Mouse (Mus musculus): ENCODE results near the gene Ap2a2. TPM values are rescaled to one million over a fixed set of nuclear protein-coding genes. Genes with fewer than 3 reads are reported as not detected.
"Not testable (repeated sequence)": the region's sequence is repeated elsewhere in the genome, so short reads cannot be mapped to it uniquely, and the experiment has no call there.

Gene Ap2a2
- polyA plus RNA-seq, 1 experiment = 58.1 TPM

DNA sequence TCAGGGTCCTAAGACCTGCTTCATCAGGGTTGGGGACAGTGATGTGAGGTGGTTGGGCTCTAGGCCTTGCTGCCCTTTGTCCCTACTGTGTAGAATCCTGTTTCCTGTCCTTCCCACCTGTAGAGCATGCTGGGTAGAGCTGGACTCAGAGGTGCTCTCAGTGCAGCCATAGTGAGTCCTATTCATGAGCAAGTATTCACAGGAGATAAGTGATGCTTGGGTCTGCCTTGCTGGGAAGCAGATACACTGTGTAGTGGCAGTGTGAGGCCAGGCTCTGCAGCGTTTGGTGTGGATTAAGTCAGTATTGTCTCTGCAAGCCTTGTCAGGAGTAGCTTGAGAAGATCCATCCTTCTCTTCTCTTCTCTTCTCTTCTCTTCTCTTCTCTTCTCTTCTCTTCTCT lies 23.9 kb downstream of the Ap2a2 start:
- TF ChIP-seq POLR2A (IDR thresholded peaks at IDR 0.05; ENCODE audit: borderline replicate concordance, extremely low read depth, low read depth, low read length) (no peak), CTCF (IDR thresholded peaks at IDR 0.05; ENCODE audit: insufficient read depth, low read length) (no peak)
- WGBS = 89% methylated on average over 1 of the region's 1 CpGs

DNA sequence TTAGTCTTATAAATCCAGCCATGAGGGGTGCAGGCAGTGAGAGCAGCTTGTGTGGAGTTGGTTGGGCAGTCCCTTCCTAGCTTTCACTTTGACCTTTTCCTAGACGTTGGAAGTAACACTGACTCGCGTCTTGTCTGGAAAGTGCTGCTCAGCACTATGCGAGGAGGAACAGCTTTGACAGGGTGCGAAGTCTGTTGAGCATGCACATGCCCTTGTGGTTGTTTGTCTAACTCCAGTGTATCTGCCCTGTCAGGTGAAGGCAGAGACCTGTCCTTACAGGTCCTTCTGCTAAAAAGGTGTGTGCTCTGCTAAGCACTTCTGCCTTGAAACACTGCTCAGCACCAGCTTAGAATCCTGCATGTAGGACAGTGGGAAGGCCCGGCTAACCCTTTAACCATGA lies 26.9 kb downstream of the Ap2a2 start:
- 71% methylated on average over 6 of the region's 6 CpGs for WGBS
- DNase-seq = no peak
- Histone ChIP-seq H3K4me1 (ENCODE audit: control insufficient read depth, insufficient read depth, low read length) (no peaks in the 10 kb centered on the region), H3K4me3 (replicated peaks; ENCODE audit: extremely low read depth, low read depth, low read length) (no peak overlapping the region)
- TF ChIP-seq CTCF (IDR thresholded peaks at IDR 0.05; ENCODE audit: insufficient read depth, low read length) (no peak), POLR2A (IDR thresholded peaks at IDR 0.05; ENCODE audit: borderline replicate concordance, extremely low read depth, low read depth, low read length) (no peak)

More for the DNA sequence above, 23.9 kb downstream of the Ap2a2 start:
- Histone ChIP-seq H3K4me3 (replicated peaks; ENCODE audit: extremely low read depth, low read depth, low read length) (no peak overlapping the region), H3K4me1 (ENCODE audit: control insufficient read depth, insufficient read depth, low read length) (no peaks in the 10 kb centered on the region; the same call in 1 of the 2 replicates)
- DNase-seq = no peak

DNA sequence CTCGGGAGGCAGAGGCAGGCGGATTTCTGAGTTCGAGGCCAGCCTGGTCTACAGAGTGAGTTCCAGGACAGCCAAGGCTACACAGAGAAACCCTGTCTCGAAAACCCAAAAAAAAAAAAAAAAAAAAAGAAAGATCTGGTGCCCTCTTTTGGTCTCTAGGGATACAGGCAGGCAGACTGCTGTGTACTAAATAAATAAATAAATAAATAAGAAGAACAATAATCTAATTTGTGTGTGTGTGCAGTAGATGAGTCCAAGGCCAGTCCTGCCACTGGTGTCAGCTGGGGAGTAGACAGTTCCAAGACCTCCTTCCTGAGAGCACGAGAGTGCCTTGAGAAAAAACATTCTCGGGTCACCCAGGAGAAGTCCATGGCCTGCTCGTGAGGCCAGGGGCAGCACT lies 28.3 kb downstream of the Ap2a2 start:
- H3K4me1 ChIP-seq (ENCODE audit: control insufficient read depth, insufficient read depth, low read length); DNase-seq; H3K4me3 ChIP-seq (replicated peaks; ENCODE audit: extremely low read depth, low read depth, low read length): not testable (repeated sequence)
- 93% methylated on average over 6 of the region's 7 CpGs for WGBS

DNA sequence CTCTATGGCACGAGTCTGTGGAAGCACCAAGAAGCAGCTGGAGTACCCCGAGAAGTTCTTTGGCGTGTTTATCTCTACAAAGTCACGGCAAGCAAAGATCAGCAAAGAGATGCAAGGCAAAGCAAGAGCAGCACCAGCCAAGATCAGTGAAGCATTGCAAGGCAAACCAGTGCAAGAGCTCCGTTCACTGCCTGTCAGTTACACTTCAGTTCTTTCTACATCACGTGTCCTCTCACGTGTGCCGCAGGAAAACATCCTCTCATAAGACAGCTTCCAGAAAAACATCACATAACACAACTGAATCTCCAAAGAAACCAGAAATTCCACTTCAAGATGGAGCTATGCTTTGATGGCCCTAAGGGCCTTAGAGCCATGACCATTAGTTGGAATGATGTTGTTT lies 29.0 kb downstream of the Ap2a2 start:
- DNase-seq = no peak
- TF ChIP-seq POLR2A (IDR thresholded peaks at IDR 0.05; ENCODE audit: borderline replicate concordance, extremely low read depth, low read depth, low read length) (no peak), CTCF (IDR thresholded peaks at IDR 0.05; ENCODE audit: insufficient read depth, low read length) (no peak)
- Histone ChIP-seq H3K4me1 (ENCODE audit: control insufficient read depth, insufficient read depth, low read length) (no peaks in the 10 kb centered on the region), H3K4me3 (replicated peaks; ENCODE audit: extremely low read depth, low read depth, low read length) (no peak overlapping the region)
- 94% methylated on average over 8 of the region's 8 CpGs for WGBS

DNA sequence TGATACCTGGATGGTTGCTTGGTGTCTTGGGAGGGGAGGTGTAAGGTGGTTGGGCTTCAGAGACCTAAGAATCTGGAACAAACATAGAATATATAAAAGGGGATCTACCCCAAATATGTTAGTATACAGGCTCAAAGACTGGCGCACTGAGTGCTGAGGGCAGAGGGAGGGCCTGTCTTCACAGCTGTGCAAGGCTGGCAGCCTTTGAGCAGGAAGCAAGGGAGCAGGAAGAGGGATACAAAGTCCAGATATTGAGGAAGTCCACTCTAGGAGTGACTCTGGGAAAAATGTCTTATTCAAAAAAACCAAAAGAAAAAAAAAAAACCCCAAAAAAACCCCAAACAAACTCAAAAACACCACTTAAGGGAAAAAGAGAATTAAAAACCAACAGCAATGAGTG lies 30.1 kb downstream of the Ap2a2 start:
- no peak for TF ChIP-seq POLR2A (IDR thresholded peaks at IDR 0.05; ENCODE audit: borderline replicate concordance, extremely low read depth, low read depth, low read length)
- no peak for TF ChIP-seq CTCF (IDR thresholded peaks at IDR 0.05; ENCODE audit: insufficient read depth, low read length)
- Histone ChIP-seq H3K4me1 (ENCODE audit: control insufficient read depth, insufficient read depth, low read length) (no peaks in the 10 kb centered on the region), H3K4me3 (replicated peaks; ENCODE audit: extremely low read depth, low read depth, low read length) (no peak overlapping the region)
- no peak for DNase-seq
- 42% methylated on average over 1 of the region's 1 CpGs for WGBS

DNA sequence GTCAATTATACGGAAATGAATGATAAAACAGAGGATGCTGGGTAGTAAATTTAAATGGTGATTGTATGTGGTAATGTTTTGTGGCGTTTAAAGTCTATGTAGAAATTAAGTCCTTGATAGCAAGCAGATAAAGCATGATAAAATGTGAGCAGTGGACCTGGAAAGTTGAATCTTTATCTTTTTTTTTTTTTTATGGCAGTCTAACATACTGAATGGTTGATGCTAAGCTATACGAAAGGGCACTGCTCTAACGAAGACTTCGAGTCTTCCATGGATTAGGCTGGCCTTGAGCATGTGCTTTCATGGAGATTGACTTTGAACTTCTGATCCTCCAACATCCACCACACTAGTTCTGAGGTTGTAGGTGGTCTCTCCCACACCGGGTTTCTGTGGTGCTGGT lies 31.1 kb downstream of the Ap2a2 start:
- no peak overlapping the region for H3K4me3 ChIP-seq (replicated peaks; ENCODE audit: extremely low read depth, low read depth, low read length)
- DNase-seq = no peak
- H3K4me1 ChIP-seq (ENCODE audit: control insufficient read depth, insufficient read depth, low read length) = no peaks in the 10 kb centered on the region
- no peak for TF ChIP-seq POLR2A (IDR thresholded peaks at IDR 0.05; ENCODE audit: borderline replicate concordance, extremely low read depth, low read depth, low read length)
- no peak for TF ChIP-seq CTCF (IDR thresholded peaks at IDR 0.05; ENCODE audit: insufficient read depth, low read length)
- WGBS = 84% methylated on average over 6 of the region's 6 CpGs

DNA sequence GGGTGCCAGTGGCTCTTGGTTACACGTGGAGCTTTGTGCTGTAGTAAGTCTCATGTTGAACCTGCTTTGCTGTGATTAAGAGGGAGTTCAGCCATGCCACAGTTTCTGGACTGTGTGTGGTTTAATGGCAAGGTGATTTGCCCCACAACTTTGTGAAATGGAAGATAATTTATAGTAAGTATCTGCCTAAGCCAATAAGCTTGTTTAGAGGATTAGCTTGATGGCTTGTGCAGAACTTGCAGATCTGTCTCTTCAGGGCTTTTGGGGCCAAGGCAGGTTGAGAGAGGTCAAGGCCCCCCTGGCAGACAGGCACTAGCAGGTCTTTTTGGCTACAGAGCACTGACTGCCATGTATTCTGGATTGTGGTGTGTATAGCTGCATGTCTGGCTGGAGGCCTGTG lies 35.0 kb downstream of the Ap2a2 start:
- WGBS = 75% methylated on average over 1 of the region's 1 CpGs
- TF ChIP-seq POLR2A (IDR thresholded peaks at IDR 0.05; ENCODE audit: borderline replicate concordance, extremely low read depth, low read depth, low read length) = no peak
- no peak for TF ChIP-seq CTCF (IDR thresholded peaks at IDR 0.05; ENCODE audit: insufficient read depth, low read length)
- Histone ChIP-seq H3K4me3 (replicated peaks; ENCODE audit: extremely low read depth, low read depth, low read length) (no peak overlapping the region), H3K4me1 (ENCODE audit: control insufficient read depth, insufficient read depth, low read length) (no peaks in the 10 kb centered on the region)
- no peak for DNase-seq

DNA sequence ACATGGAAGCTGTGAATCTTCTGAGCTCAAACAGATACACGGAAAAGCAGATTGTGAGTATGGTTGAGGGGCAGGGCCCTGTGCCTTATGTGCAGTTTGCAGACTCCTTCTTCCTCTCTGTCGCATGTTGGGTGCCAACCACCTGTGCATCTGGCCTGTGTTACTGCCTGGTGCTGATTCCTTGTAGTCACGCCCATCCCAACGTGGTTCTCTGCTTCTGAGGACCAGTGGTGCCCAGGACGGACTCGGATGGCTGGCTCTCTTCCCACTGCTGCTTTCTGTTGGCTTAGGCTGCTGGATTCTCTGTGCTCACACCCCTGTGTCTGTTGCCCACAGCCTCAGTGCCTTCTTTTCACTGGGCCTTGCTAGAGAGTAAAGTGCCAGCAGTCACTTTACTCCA lies 35.6 kb downstream of the Ap2a2 start:
- H3K4me3 ChIP-seq (replicated peaks; ENCODE audit: extremely low read depth, low read depth, low read length) = no peak overlapping the region
- TF ChIP-seq POLR2A (IDR thresholded peaks at IDR 0.05; ENCODE audit: borderline replicate concordance, extremely low read depth, low read depth, low read length) = no peak
- TF ChIP-seq CTCF (IDR thresholded peaks at IDR 0.05; ENCODE audit: insufficient read depth, low read length) = no peak
- 87% methylated on average over 6 of the region's 6 CpGs for WGBS
- H3K4me1 ChIP-seq (ENCODE audit: control insufficient read depth, insufficient read depth, low read length) = no peaks in the 10 kb centered on the region
- no peak for DNase-seq

DNA sequence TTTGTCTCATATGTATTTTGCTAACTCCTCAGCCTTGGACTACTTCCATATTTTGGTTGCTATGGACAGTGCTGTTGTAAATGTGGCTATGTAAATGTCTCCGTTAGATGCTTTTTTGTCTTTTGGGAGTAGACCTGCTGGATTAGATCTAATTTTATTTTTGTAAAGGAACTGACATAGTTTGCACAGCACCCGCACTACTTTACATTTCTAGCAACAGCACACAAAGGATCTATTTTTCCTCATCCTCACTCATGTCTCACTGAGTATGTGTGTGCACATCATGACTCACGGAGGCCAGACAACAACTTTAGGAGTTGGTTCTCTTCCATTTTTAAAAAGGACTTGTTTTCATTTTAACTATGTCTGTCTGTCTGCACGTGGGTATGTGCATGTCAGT lies 45.7 kb downstream of the Ap2a2 start:
- TF ChIP-seq CTCF (IDR thresholded peaks at IDR 0.05; ENCODE audit: insufficient read depth, low read length) = no peak
- no peak for TF ChIP-seq POLR2A (IDR thresholded peaks at IDR 0.05; ENCODE audit: borderline replicate concordance, extremely low read depth, low read depth, low read length)
- Histone ChIP-seq H3K4me3 (replicated peaks; ENCODE audit: extremely low read depth, low read depth, low read length) (no peak overlapping the region), H3K4me1 (ENCODE audit: control insufficient read depth, insufficient read depth, low read length) (peaks cover 14% of the 10 kb centered on the region)
- 81% methylated on average over 4 of the region's 4 CpGs for WGBS
- DNase-seq = no peak

DNA sequence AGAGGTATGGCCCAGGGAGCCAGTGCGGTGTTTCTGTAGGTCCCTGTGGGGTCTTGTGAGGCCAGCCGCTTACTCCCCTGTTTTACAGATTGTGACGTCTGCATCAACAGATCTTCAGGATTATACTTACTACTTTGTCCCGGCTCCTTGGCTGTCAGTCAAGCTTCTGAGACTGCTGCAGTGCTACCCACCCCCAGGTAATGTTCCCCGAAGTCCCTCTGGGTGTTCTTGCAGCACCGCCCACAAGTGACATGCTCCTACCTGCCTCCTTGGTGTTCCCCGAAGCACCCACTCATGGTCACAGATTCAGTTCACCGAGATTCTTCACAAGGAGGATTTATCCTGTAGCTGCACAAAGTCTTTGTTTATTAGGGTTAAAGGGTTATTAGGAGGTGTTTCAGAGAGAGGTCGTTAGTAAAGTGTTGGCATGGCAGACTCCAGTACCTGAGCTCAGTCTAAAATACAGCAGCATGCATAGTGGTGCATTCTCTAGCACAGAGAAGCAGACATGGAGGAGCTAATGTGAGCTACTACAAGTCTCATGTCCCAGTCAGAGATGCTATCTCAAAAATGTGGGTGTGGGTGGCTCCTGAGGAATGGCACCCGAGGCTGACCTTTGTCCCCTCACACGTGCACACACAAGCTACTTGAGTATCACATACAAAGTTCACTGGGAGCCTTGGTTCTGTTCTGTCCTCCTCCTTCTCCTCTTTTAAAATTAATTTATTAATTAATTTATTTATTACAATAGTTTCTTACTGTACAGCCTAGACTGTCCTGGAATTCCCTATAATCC lies 47.9 kb downstream of the Ap2a2 start:
- DNase-seq = no peak
- TF ChIP-seq POLR2A (IDR thresholded peaks at IDR 0.05; ENCODE audit: borderline replicate concordance, extremely low read depth, low read depth, low read length) (no peak), CTCF (IDR thresholded peaks at IDR 0.05; ENCODE audit: insufficient read depth, low read length) (no peak)
- Histone ChIP-seq H3K4me3 (replicated peaks; ENCODE audit: extremely low read depth, low read depth, low read length) (no peak overlapping the region), H3K4me1 (ENCODE audit: control insufficient read depth, insufficient read depth, low read length) (peaks cover 28% of the 10 kb centered on the region)
- WGBS = 78% methylated on average over 11 of the region's 11 CpGs
